Mouse (Mus musculus): Measurements from ENCODE around the gene Ddx58.

The Ddx58 gene

DNA sequence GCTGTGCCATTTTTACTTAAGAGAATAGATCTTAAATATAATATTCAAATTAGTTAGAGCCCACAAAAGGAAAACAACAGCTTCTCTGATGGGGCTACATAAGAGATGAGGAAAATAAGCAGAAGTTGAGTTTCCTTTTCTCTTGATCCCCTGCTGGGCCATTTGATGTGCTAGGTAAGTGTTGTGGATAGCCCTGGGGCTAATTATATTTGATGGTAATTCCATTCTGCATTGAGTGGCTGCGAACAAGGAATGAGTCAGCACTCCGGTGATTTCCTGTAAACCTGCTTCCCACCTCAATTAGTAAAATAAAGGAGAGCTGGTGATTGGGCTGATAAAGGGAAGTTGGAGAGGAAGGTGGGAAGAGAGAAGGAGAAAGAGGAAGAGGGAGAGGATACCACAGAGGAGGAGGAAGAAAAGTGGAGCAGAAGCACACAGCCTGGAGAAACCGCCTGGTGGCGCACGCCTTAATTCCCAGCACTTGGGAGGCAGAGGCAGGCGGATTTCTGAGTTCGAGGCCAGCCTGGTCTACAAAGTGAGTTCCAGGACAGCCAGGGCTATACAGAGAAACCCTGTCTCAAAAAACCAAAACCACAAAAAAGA, 6.5 kb downstream of the Ddx58 start:
- DNase-seq: no peak

DNA sequence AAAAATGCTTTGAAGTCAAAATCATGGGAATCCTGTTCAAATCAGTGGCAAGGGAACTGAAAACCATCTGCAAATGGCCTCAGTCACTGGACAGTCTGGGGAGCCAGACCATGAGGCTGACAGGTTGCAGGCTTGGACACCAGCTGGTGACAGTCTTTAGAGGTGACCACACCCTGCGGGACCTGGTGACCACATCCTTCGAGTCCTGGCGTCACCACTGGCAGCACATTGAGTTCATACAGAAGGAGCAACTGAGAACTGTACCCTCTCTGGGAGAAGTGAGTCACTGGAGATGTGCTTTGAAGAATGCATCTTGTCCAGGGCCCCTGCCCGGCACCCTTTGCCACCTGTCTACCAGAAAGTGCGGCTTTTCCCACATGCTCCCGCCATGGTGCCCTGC, 9.9 kb downstream of the Ddx58 start:
- DNase-seq: no peak

DNA sequence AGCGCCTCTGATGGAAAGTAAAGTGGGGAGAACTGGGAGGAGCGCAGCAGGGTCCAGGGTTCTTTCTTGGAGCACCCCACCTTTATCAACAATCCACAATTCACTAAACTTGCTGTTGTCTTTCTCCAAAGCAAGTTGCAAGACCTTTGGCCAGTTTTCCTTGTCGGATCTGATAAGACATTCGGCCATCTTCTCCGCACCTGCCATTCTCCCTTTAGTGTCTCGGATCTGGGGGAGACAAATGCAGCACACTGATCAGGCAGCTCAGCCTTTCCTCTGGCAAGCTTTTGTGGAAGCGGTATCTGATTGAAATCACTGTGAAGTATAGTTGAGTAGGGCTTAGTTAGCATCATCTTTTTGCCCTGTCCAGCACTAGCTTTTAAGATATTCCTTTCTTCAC, 11.7 kb downstream of the Ddx58 start:
- no peak for DNase-seq

DNA sequence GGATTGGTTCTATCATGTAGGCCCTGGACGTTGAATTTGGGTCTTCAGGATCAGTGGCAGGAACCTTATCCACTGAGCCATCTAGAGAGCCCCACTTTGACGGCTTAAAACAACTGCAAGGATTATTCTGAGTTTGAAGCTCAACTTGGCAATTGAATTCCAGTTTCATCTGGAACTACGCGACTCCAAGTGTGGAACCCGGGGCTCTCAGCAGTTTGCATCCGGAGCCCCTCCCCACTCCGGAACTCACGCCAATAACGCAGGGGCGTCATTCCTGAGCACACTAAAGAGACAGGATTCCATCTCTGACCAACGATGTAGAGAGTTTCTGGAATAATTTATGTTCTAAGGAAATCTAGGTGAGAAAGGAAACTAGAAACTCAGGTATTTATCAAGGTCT, 12.5 kb downstream of the Ddx58 start:
- no peak for DNase-seq

DNA sequence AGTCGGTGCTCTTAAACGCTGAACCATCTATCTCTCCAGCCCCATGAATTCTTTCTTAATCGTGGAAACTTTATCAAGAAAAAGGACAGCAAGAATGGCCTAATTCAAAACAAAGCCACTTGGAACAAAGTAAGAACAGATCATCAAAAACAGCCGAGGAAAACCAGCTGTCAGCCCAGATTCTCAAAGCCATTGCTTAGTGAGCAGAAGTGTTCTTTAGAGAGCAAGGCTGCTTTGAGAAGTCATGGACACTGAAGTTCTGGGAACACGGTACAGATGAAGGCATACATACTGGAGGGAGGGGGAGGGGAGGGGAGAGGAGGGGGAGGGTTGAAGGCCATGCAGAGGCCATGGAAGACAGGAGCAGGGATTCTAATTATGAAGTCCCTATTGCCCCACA, 13.5 kb downstream of the Ddx58 start:
- no peak for DNase-seq

DNA sequence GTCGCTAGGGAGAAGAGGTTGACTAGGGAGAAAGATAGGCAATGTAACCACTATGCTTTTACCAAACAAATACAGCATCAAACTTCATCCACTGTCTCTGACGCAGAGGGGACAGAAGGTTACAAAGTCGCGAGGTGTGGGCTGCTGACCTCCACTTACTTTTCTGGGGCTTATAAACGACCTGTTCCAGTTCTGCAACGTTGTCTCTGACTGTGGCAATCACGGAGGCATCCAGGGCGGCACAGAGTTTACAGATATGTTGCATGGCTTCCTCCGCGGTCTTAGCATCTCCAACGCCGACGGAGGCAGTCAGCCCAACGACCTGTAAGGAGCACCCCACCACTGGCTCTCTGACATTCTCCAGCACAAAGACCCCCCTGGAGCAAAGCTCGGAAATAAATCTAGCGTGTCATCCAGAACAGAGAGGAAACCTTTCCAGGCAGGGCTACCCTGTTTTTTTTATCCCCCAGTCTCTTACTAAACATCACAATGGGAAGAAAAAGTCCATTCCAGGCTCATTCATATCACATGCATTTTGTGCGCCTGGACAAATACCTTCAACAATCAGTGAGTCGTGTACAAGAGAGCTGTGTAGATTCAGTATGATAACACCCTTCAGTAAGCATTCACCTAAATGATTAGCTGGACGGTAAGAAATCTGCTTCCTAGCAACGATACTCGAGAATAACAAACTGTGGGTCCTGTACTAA, 17.6 kb downstream of the Ddx58 start:
- DNase-seq: no peak

DNA sequence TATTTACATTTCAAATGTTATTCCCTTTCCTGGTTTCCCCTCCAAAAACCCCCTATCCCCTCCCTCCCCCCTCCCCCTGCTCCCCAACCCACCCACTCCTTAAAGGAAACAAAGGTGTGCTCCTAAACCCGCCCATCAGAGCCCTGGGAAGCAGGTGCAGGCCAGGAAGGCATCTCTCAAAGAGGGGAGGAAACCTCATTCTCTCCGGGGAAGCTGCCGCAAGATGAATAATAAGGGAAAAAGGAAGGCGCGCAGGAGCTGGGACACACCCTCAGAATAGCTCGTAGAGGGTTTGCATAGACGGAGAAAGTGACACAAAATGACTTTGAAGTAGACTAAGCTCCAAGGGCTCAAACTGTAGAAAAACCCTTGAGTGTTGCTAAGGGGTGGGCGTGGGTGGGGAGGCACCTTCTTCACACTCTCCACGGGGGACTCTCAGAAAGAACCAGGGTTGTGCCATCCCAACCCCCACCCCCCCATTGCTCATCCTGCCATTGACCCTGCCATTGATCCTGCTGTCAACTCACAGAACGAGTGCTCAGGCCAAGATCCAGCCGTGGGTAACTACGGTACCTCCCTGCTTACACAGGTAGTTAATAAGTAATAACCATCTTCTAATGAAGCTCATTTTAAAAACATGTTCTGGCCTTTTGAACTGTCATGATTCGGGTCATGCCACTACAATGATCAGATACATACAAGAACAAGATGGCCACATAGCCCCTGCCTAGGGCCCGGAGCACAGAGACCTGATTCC, 18.4 kb downstream of the Ddx58 start:
- DNase-seq: no peak

DNA sequence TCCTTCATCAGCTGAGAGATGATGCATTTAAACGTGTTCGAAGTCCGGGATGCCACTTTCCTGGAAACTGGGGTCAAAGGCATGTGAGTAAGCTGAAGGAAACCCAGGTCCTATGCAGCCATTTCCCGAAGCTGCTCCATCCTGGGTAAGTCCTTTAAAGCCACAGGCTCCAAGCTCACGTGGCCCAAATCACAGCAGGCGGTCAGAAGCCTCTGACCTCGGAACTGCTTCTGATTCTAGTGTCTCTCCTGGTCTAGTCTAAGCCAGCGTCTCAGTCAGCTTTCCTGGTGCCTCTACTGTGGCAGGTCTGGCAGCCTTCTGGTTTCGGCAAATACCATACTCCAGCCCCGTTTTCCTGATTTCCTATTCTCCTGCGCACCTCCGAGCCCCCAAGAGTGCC, 19.2 kb downstream of the Ddx58 start:
- DNase-seq: no peak

DNA sequence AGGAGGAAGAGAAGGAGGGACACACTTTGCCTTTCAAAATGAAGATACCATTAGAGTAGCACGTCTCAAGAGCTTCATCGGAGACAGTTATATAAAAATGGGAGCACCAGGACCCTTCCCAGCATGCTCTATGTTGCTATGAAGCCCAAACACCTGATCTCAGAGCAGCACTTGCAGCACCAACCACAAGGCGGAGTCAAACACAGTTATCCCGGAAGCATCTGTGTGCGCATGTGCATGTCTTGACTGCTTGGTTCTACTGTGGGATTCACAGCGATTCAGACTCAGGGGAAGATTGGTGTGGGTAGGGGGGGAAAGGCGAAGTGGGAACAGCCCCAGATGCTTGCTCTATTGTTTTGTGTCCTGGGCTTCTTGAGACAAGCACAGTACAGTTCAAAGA, 21.2 kb downstream of the Ddx58 start:
- DNase-seq: peak; percentile 35

DNA sequence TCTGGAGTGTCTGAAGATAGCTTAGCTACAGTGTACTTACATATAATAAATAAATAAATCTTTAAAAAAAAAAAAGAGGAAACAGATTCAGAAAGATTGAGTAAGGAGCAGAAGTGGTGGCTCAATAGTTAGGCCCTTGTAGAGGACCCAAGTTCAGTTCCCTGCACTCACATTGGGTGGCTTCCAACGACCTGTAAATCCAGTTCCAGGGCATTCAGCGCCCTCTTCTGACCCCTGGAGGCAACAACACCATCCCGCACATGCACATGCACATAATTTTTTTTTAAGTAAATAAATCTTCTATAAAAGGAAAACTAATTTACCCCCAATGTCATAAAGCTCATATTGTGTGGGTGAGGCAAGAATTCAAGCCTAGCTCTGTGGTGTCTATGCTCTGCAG, 21.7 kb downstream of the Ddx58 start:
- DNase-seq: no peak

DNA sequence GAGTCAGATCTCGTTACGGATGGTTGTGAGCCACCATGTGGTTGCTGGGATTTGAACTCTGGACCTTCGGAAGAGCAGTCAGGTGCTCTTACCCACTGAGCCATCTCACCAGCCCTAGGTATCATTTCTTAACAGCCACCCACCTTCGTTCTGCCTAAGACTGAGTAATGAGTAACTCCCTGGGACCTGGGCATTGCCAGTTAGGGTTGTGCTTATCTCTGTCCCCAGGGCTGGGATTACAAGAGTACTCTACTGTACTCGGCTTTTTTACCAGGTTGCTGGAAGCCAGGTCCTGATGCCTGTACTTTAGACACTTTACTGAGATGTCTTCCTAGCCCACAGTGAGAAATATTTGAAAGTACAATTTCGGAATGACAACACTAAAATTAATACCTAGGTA, 27.5 kb downstream of the Ddx58 start:
- no peak for DNase-seq

DNA sequence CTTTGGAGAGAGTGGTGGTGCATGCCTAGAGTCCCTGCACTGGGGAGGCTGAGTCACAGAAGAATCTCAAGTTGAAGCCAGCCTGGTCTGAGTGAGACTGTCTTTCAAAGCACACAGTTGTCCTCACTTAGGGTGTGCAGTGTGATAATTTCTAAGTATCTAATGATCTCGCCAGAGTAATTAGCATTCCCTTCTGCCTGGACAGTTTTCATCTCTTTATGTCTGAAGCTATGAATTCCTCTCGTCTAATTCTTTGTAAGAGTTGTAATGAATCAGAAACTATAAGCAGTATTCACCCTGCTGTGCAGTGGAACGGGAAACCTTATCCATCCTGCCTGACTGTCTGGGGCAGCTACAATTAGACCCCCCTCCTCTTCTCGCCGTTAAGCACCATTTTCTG, 31.9 kb downstream of the Ddx58 start:
- DNase-seq: no peak

DNA sequence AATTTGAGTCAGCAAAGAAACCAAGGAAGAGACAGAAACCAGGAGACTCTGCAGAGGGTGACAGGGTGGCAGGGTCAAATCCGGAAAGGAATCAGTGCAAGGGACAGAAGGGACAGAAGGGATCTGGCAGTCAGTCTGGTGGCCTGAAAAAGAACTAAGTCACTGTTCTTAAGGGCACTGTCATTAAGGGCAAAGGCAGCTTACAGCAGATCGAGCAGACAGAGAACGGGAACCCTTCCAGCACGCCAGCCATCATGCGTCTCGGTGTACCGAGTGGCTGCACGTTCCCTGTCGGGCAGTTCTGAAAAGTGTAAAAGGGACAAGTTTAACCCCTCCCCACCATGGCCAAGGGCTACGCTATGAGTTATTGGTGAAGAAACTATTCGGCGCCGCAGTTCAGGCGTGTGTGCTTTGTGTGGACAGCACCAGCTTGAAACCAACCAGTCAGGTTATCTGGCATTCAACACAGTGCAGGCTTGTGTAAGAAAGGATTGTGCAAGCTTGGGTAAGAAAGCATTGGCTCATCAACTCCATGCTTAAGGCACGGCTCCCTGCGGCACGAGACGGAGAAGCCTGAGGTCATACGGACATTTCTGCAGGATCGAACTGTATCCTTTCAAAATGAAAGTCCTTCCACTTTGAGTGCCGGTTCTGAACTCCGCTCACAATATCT, 34.3 kb downstream of the Ddx58 start:
- peak; percentile 16 for DNase-seq

DNA sequence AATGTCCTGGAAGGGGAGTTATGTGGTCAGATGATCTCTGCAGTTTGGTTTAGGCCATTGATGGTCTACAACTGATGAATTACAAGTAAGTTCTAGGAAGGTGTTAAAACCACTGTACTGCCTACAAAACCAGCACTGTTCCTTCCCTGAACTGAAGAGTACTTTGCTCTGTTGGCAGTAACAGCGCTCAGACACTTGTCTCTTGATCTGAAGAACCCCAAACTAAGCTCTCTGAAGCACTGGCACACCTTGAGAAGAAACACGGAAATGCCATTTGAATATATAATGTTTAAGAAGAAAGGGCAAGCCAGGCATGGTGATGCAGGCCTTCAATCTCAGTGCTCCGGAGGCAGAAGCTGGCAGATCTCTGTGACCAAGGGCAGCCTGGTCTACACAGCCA, 35.3 kb downstream of the Ddx58 start:
- DNase-seq: no peak

DNA sequence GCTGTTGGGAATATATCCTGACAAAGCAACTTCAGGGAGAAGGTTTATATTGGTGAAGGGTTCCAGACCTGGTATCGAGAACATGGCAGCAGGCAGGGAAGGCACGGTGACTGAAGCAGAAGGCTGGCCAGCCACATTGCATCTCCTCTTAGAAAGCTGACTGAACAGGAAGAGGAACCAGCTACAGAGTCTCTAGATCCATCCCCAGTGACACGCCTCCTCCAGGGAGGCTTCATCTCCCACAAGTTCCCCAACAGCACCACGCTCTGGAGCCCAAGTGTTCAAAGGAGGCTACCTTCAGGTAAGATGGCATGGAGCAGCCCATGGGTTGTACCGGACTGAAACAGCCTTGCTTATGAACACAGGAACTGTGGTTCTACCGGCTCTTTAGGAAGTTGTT, 37.4 kb downstream of the Ddx58 start:
- no peak for DNase-seq

DNA sequence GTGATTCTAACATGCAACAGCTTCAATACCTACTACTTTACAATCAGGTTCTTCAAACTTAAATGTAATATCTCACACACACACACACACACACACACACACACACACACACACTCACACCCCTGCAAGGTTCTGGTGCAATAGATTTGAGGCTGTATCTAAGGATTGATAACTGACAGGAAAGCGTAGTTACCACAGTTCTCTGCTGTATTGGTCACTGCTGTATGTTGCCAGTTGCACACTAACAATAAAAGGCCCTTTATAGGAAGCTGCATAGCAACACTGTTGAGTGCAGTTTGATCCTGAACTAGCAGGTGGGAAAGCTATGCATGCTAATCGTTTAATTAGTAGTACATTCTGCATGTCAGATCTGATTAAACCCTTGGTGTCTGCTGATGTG, 44.3 kb downstream of the Ddx58 start:
- no peak for DNase-seq

DNA sequence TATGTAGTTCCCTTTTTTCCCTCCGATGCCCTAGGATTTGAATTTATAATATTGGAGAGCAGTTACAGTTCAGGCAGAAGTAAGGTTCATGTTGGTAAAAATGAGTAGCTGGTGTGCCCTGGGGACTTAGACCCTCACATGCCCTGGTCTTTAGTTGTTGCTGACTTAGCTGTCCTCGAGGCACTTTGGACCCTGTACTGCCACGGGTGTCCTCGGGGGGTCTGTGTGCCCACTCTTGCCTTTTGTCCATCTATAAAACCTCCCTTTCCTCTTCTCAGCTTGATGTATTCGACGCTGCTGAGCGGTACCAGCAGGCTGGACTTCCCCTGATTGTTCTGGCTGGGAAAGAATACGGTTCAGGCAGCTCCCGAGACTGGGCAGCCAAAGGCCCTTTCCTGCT, 46.2 kb downstream of the Ddx58 start:
- no peak for DNase-seq

DNA sequence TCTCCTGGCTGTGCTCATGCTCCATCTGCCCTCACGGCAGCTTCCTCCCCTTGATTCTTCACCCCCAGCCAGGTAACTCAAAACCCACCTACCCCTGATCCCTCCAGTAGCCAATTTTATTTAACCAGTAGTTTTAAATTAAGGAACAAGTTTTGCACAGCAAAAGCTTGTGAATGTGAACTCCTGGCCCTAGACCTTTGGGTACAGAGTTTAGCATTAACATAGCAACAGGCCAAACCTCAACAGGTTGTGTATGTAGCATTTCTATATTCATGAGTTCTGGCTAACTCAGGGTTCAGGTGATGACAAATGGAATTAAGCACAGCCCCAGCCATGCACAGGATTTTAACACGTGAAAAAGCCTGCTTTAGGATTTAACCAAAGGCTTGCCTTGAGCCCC, 47.4 kb downstream of the Ddx58 start:
- no peak for DNase-seq

DNA sequence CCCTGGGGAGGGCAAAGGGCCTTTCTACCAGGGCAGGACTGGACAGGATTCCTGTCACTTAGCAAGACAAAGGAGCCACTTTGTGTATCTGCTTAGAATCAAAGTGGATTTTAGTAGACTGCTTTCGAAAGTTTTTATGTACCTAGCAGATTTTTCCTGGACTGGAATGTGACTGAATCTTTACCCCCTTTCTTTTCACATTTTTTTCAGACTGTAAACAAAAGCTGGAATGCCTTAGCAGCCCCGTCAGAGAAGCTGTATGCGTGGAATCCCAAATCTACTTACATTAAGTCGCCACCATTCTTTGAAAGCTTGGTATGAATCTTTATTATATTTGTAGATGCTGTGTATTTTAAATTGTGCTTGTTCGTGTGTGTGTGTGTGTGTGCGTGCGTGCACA, 51.7 kb downstream of the Ddx58 start:
- DNase-seq: no peak

DNA sequence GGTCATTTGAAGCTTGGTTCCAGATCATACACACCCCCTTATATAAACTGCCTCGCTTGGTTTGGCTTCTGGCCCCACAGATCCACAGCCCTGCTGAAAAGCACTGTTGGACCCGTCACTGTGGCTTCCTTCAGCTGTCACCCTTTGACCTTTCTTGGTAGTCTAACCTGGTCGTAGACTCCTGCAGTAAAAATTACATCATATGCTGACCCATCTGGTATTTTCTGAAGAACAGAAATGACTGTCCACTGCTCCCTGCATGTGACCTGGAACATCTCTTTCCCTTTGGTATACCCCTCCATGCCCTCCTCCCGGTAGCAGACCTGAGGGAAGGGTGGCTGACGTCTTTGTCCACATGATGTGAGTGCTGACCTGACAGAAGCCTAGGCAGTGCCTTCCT, 55.2 kb downstream of the Ddx58 start:
- no peak for DNase-seq

DNA sequence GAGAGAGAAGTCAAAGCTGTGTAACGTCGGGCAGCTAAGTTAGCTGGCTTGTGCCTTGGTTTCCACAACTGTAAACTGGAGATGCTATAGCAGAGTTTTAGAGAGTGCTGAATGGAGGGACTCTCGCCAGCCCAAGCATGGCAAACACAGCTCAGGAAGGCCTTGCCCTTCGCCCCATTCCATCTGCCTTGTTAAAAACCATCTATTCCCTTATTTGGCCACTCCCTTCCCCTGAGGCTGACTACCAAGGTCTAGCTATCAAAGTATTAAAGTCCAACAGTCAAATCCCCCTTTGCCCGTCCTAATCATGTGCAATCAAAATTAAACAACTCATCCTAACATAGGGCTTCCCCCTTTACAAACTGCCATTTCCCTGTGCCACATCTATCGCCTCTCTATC, 55.8 kb downstream of the Ddx58 start:
- DNase-seq: no peak

DNA sequence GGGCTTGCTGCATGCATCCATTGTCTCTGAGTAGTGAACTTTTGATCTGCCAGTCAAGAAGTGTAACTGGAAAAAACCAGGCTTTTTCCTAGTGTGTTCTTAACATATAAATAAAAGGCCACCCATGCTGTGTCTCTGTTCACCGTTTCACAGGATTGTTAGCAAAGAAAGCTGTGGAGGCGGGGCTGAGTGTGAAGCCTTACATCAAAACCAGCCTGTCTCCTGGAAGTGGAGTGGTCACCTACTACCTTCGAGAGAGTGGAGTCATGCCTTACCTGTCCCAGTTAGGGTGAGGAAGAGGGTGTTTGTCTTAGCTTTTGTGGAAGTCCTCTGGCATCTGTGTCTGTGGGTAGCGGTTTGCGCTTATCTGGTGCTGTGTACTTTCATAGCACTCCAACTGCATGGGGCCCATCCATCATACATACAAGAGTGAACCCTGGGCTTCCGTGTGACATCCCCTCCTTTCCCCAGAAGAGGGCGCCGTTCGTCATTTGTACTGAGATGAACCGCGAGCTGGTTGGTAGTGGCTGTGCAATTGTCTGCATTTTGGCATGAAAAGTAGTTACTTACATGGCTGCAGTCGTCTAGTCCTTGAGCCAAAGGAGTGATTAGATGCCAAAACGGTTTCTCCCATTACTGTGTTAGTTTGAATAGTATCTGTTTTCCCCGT, 56.8 kb downstream of the Ddx58 start:
- peak; percentile 80 for DNase-seq

DNA sequence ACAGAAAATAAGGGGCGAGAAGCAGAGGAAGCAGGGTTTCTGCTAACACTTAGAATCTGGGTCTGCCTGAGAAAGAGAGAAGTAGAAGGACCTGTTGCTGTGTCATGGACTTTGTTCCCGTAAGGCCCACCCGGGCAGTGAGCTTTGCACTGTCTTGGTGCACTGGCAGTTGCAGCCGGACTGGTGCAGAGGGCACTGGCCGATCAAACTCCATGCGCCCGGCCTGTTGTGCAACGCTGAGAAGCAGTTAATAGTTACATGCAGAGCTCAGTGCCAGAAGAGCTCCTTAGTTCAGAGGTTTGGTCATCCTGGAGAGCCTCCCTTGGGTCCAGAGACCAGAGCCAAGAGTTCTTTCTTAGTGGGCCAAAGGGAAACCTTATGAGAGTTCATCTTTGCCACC, 57.9 kb downstream of the Ddx58 start:
- DNase-seq: no peak
